Mouse (Mus musculus): ENCODE data around the gene 4930518I15Rik.
"Not testable (repeated sequence)": the region's sequence is repeated elsewhere in the genome, so short reads cannot be mapped to it uniquely, and the experiment has no call there.

GRCm38 (mm10) chr2:156853584-156853983 lies 4.2 kb downstream of the 4930518I15Rik start:
- not testable (repeated sequence) for TF ChIP-seq JUND (IDR thresholded peaks at IDR 0.05; ENCODE audit: low read depth, low read length); CTCF (IDR thresholded peaks at IDR 0.05 in 2 of 3, conservative IDR thresholded peaks at IDR 0.05 in 1 of 3; ENCODE audit: control insufficient read depth in 1 of 3, insufficient read depth in 1 of 3, low read depth in 2 of 3, low read length in 3 of 3, poor library complexity in 1 of 3, severe bottlenecking in 1 of 3); GATA1 (IDR thresholded peaks at IDR 0.05; ENCODE audit: low read depth, low read length); SMC3 (IDR thresholded peaks at IDR 0.05; ENCODE audit: low read depth, low read length); POLR2A (IDR thresholded peaks at IDR 0.05; ENCODE audit: control insufficient read depth in 1 of 2, insufficient read depth in 1 of 2, low read depth in 1 of 2, low read length in 2 of 2, poor library complexity in 1 of 2); MYC (IDR thresholded peaks at IDR 0.05; ENCODE audit: low read depth, low read length); MAZ (IDR thresholded peaks at IDR 0.05; ENCODE audit: low read depth, low read length); TCF12 (IDR thresholded peaks at IDR 0.05; ENCODE audit: low read depth, low read length); GABPA (IDR thresholded peaks at IDR 0.05; ENCODE audit: low read depth, low read length); E2F4 (IDR thresholded peaks at IDR 0.05; ENCODE audit: borderline replicate concordance, low read depth, low read length); MEF2A (IDR thresholded peaks at IDR 0.05; ENCODE audit: extremely low read depth, insufficient replicate concordance, low read depth, low read length, poor library complexity, severe bottlenecking); ZC3H11A (IDR thresholded peaks at IDR 0.05; ENCODE audit: low read depth, low read length)

All from MEL (cell line).